Mouse (Mus musculus) lung, postnatal 0 days (tissue): ENCODE measurements around the gene 2900026A02Rik. TPM values are rescaled to one million over a fixed set of nuclear protein-coding genes. Genes with fewer than 3 reads are reported as not detected.

Source experiments
- ATAC-seq: fragments of 200-750 bp; cut with Nextera tagmentation; 2 replicates; pipeline ENCODE4 v1.8.0; 2017; ENCODE audit warnings: moderate library complexity
- DNase-seq: peaks from one replicate; pipeline ENCODE4 v3.0.0-alpha.2; 2016; ENCODE audit warnings: low spot score
- H3K27ac ChIP-seq: fragments of 300-500 bp; sonication (generic); 2 replicates; pipeline ENCODE4 v1.5.1; 2014; ENCODE audit warnings: antibody characterized with exemption, mild to moderate bottlenecking, low read length, mixed read lengths
- H3K27me3 ChIP-seq: fragments of 300-500 bp; sonication (generic); replicated peaks from 2 replicates; pipeline ENCODE4 v1.6.1; 2014; ENCODE audit warnings: low read length, mixed read lengths; ENCODE audit not compliant: insufficient read depth
- H3K36me3 ChIP-seq: fragments of 300-500 bp; sonication (generic); 2 replicates; pipeline ENCODE4 v1.6.1; 2014; ENCODE audit warnings: low read length, mixed read lengths; ENCODE audit not compliant: insufficient read depth
- H3K4me1 ChIP-seq: fragments of 300-500 bp; sonication (generic); 2 replicates; pipeline ENCODE4 v1.6.1; 2014; ENCODE audit warnings: antibody characterized with exemption, low read depth, low read length, mixed read lengths; ENCODE audit not compliant: insufficient read depth
- H3K4me2 ChIP-seq: fragments of 300-500 bp; sonication (generic); replicated peaks from 2 replicates; pipeline ENCODE4 v1.6.1; 2014; ENCODE audit warnings: low read depth, mild to moderate bottlenecking, low read length, moderate library complexity, mixed read lengths
- H3K4me3 ChIP-seq: fragments of 300-500 bp; sonication (generic); 2 replicates; pipeline ENCODE4 v1.5.1; 2014; ENCODE audit warnings: low read depth, low read length
- H3K9ac ChIP-seq: fragments of 300-500 bp; sonication (generic); replicated peaks from 2 replicates; pipeline ENCODE4 v1.6.1; 2014; ENCODE audit warnings: low read depth, mild to moderate bottlenecking
- H3K9me3 ChIP-seq: fragments of 300-500 bp; sonication (generic); 2 replicates; pipeline ENCODE4 v1.6.1; 2016; ENCODE audit warnings: low read length, mixed read lengths
- CTCF ChIP-seq: IDR thresholded peaks from 2 replicates; pipeline ENCODE4 v1.5.1; 2016; ENCODE audit warnings: antibody characterized with exemption, mild to moderate bottlenecking
- EP300 ChIP-seq: IDR thresholded peaks from 2 replicates; pipeline ENCODE4 v1.6.1; 2016; ENCODE audit warnings: antibody characterized with exemption, mild to moderate bottlenecking, control low read depth
- WGBS: fragments of 180-500 bp; shearing (Covaris S2); extraction: QIAGEN DNeasy Blood & Tissue Kit; methylation state at CpG from one replicate; pipeline ENCODE4 v1.1.7; 2014; 5-methylcytosine and 5-hydroxymethylcytosine counted together
- polyA plus RNA-seq: library from polyadenylated mRNA; unstranded; fragments of >200 nt; fragmentation: Nextera tagmentation; extraction: Ambion mirVana; gene quantifications from 2 replicates; pipeline ENCODE4 v1.2.1, GENCODE M21; 2015

Gene 2900026A02Rik
- polyA plus RNA-seq, 1 experiment from 2014 or later: 6.3 TPM

- no peak for TF ChIP-seq EP300
- H3K4me1 ChIP-seq: no peaks in the 10 kb centered on the region
- H3K27ac ChIP-seq: no peak overlapping the region
- no peak for DNase-seq
- no peak overlapping the region for H3K4me2 ChIP-seq
- H3K9ac ChIP-seq: no peak overlapping the region
- ATAC-seq: no peak
- H3K36me3 ChIP-seq: 0 out of 2 replicates have a peak, but pooled peaks cover 3% of the 10 kb centered on the region
- H3K9me3 ChIP-seq: no peaks in the 10 kb centered on the region
- H3K27me3 ChIP-seq: no peaks in the 10 kb centered on the region
- no peak overlapping the region for H3K4me3 ChIP-seq
- 86% methylated on average over 17 of the region's 17 CpGs for WGBS
Observed at GRCm38 (mm10) chr5:113097551-113097950, 123.5 kb downstream of the 2900026A02Rik start.

GRCm38 (mm10) chr5:113095456-113095855, 125.6 kb downstream of the 2900026A02Rik start:
- Histone ChIP-seq H3K9me3 (no peaks in the 10 kb centered on the region), H3K4me3 (no peak overlapping the region), H3K36me3 (0 out of 2 replicates have a peak, but pooled peaks cover 3% of the 10 kb centered on the region), H3K9ac (no peak overlapping the region), H3K4me1 (no peaks in the 10 kb centered on the region), H3K27me3 (no peaks in the 10 kb centered on the region), H3K27ac (no peak overlapping the region), H3K4me2 (no peak overlapping the region)
- 73% methylated on average over 18 of the region's 18 CpGs for WGBS
- no peak for TF ChIP-seq CTCF
- TF ChIP-seq EP300: no peak
- DNase-seq (peak; percentile 44), ATAC-seq (peak; percentile 57)

GRCm38 (mm10) chr5:113092406-113092805, 128.6 kb downstream of the 2900026A02Rik start:
- Histone ChIP-seq H3K27ac (no peak overlapping the region), H3K36me3 (0 out of 2 replicates have a peak, but pooled peaks cover 3% of the 10 kb centered on the region), H3K9ac (no peak overlapping the region), H3K27me3 (no peaks in the 10 kb centered on the region), H3K4me3 (no peak overlapping the region), H3K9me3 (no peaks in the 10 kb centered on the region), H3K4me2 (no peak overlapping the region), H3K4me1 (no peaks in the 10 kb centered on the region)
- ATAC-seq (no peak), DNase-seq (no peak)
- WGBS: 65% methylated on average over 7 of the region's 7 CpGs
- TF ChIP-seq CTCF (no peak), EP300 (no peak)

GRCm38 (mm10) chr5:113091162-113091561, 129.9 kb downstream of the 2900026A02Rik start:
- H3K27ac ChIP-seq: no peak overlapping the region
- TF ChIP-seq CTCF (peak; percentile 83), EP300 (no peak)
- H3K27me3 ChIP-seq: no peaks in the 10 kb centered on the region
- DNase-seq (peak; percentile 43), ATAC-seq (peak; percentile 53)
- no peak overlapping the region for H3K4me3 ChIP-seq
- no peak overlapping the region for H3K9ac ChIP-seq
- H3K4me2 ChIP-seq: no peak overlapping the region
- WGBS: 52% methylated on average over 5 of the region's 5 CpGs
- 0 out of 2 replicates have a peak, but pooled peaks cover 3% of the 10 kb centered on the region for H3K36me3 ChIP-seq
- no peaks in the 10 kb centered on the region for H3K9me3 ChIP-seq
- no peaks in the 10 kb centered on the region for H3K4me1 ChIP-seq

GRCm38 (mm10) chr5:113090750-113091149, 130.3 kb downstream of the 2900026A02Rik start:
- no peaks in the 10 kb centered on the region for H3K4me1 ChIP-seq
- H3K36me3 ChIP-seq: 0 out of 2 replicates have a peak, but pooled peaks cover 3% of the 10 kb centered on the region
- no peak overlapping the region for H3K4me2 ChIP-seq
- H3K9me3 ChIP-seq: no peaks in the 10 kb centered on the region
- ATAC-seq: no peak
- H3K27me3 ChIP-seq: no peaks in the 10 kb centered on the region
- no peak for TF ChIP-seq EP300
- TF ChIP-seq CTCF: no peak
- no peak for DNase-seq
- H3K9ac ChIP-seq: no peak overlapping the region
- H3K27ac ChIP-seq: no peak overlapping the region
- 70% methylated on average over 11 of the region's 11 CpGs for WGBS
- no peak overlapping the region for H3K4me3 ChIP-seq

GRCm38 (mm10) chr5:113090077-113090690, 130.9 kb downstream of the 2900026A02Rik start:
- ATAC-seq (no peak), DNase-seq (no peak)
- H3K4me3 ChIP-seq: no peak overlapping the region
- no peak overlapping the region for H3K27ac ChIP-seq
- H3K9me3 ChIP-seq: no peaks in the 10 kb centered on the region
- H3K27me3 ChIP-seq: no peaks in the 10 kb centered on the region
- TF ChIP-seq EP300: no peak
- TF ChIP-seq CTCF: no peak
- no peaks in the 10 kb centered on the region for H3K36me3 ChIP-seq
- no peak overlapping the region for H3K4me2 ChIP-seq
- no peak overlapping the region for H3K9ac ChIP-seq
- WGBS: 83% methylated on average over 24 of the region's 24 CpGs
- H3K4me1 ChIP-seq: no peaks in the 10 kb centered on the region
